14 mouse cellular contexts compared by ENCODE assay signal in the genomic region with DNA sequence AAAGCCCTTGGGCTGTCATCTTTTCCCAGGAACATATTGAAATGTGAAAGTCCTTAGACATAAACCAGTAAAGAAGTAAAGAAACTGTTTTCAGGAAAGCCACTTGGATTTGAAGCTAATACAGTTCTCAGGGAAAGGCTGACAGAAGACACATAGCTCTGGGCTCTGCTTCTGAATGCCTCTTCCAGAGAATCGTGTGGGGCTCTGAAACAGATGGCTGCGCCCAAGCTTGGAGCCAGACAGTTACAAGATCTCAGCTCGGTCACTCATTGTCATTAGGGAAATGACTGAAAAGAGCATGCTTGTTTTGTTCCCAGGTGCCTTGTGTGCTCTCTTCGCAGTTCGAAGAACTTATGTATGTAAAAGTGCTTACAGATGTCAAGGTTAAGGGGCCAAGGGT. TPM values are rescaled to one million over a fixed set of nuclear protein-coding genes. Genes with fewer than 3 reads are reported as not detected.
"Had no signal": no experiment of that assay in that cellular context is flagged by ENCODE, and none has a peak within 500 bp of the region (broad histone marks: within the 10 kb centered on the region; RNA-seq: fewer than 3 reads in every experiment).

No protein-coding gene starts in this region.

- H3K4me2 ChIP-seq: liver, embryonic 13.5 days; midbrain, embryonic 11.5 days; midbrain, embryonic 15.5 days; neural tube, embryonic 13.5 days had no signal

- H3K4me1 ChIP-seq: liver, embryonic 13.5 days; midbrain, embryonic 15.5 days; neural tube, embryonic 13.5 days had no signal

- H3K27me3 ChIP-seq: liver, embryonic 13.5 days; midbrain, embryonic 15.5 days; neural tube, embryonic 13.5 days had no signal

- H3K27ac ChIP-seq: liver, embryonic 13.5 days; midbrain, embryonic 15.5 days; neural tube, embryonic 13.5 days had no signal

- DNase-seq: kidney, postnatal 14 days; liver, embryonic 13.5 days; lung, adult 2 months; lung, postnatal 14 days; lung, postnatal 4 days; retina, postnatal 1 day; right cerebral cortex, postnatal 25 days; spleen, adult 18-20 months; thymus, adult 18-20 months; thymus, postnatal 36 days had no signal

- H3K9ac ChIP-seq: liver, embryonic 13.5 days; midbrain, embryonic 15.5 days; neural tube, embryonic 13.5 days had no signal

- H3K9me3 ChIP-seq: liver, embryonic 13.5 days; midbrain, embryonic 15.5 days; neural tube, embryonic 13.5 days had no signal

- ATAC-seq: midbrain, embryonic 15.5 days had no signal

- H3K36me3 ChIP-seq: liver, embryonic 13.5 days; midbrain, embryonic 15.5 days; neural tube, embryonic 13.5 days had no signal

- H3K4me3 ChIP-seq: liver, embryonic 13.5 days; midbrain, embryonic 15.5 days; myocyte; neural tube, embryonic 13.5 days had no signal

RNA-seq across cellular contexts. Expression of a gene that starts 43.7 kb away (rescaled TPM):
- polyA plus RNA-seq: liver, embryonic 13.5 days; myocyte had no signal
